Mouse (Mus musculus) lung, adult 2 months (tissue): Measurements from ENCODE around the gene Gon7.

ENCODE experiments used
- CTCF ChIP-seq: fragments of 200-500 bp; IDR thresholded peaks from 2 replicates; pipeline ENCODE4 v1.5.1; 2011; ENCODE audit warnings: mild to moderate bottlenecking, low read length, control low read depth; ENCODE audit not compliant: insufficient read depth
- POLR2A ChIP-seq: fragments of 200-500 bp; IDR thresholded peaks from 2 replicates; pipeline ENCODE4 v1.6.1; 2011; ENCODE audit warnings: low read depth, mild to moderate bottlenecking, control low read depth, low read length, borderline replicate concordance; ENCODE audit errors: extremely low read depth

DNA sequence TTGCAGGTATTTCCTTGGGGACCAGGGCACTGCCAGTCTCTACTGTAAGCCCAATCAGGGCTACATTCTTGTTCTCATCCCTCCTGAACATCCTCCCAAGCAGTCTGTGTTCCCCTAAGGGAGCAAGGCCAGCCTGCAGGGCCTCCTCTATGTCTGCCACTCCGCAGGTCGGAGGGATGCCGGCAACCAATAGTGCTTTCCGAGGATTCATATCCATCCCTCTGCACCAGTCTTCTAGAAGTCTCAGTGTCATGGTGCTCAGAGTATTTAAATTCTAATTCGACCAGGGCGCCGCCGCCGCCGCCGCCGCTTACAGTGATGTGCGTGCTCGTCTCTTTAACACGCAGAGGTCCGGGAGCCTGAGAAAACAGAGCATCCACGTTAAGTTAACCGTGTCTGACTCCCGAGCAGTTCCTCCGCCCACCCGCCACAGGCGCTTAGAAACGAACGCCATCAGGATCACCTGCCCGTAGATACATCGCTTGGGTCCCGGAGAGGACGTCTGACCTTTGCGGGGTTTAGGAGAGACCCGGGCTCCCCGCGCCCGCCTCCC, 14.5 kb downstream of the Gon7 start:
- TF ChIP-seq CTCF (no peak), POLR2A (no peak)
